Mouse (Mus musculus) adrenal gland, adult 10 weeks (tissue): ENCODE measurements around the gene Edn2. TPM values are rescaled to one million over a fixed set of nuclear protein-coding genes. Genes with fewer than 3 reads are reported as not detected.

Source experiments
- polyA plus RNA-seq: library from polyadenylated mRNA; stranded (reverse); fragments of 350-450 nt; fragmentation: Illumina TruSeq; extraction: RNeasy Lipid Tissue Mini Kit (QIAGEN cat#74804); gene quantifications from one replicate; pipeline ENCODE4 v1.2.3, GENCODE M21; 2014; ENCODE audit warnings: low read depth, low replicate concordance

Edn2 gene
- not detected for polyA plus RNA-seq

DNA sequence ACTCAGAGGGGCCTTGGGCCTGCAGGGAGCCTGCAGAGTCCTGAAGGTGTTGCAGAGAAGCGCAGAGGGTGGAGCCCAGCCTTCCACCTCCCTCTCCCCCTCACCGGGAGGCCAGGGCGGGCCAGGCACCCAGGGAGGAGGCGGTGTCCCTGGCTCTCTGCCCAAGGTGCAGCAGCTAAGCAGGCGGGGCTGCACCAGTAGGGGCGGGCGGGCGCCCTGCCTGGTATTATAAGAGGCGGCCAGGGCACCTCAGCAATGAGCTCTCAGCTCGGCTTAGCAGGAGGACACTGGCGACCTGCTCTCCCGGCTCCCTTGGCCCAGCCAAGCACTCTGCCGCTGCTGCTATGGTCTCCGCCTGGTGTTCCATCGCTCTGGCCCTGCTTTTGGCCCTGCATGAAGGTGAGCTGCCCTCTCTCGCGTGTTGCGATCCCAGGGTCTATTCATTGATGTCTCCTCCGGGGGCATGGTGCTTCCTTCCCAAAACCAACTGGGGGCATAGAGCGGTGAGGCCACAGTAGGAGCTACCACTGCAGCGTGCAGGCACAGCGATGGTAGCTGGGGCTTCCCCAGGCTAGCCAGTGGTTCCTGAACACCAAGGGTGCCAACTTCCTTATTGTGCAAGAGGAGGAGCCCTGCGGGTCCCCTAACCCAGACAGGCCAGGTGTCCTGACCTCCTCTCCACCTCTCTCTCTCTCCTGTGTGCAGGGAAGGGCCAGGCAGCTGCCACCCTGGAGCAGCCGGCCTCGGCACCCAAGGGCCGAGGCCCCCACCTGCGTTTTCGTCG is at the start of gene Edn2:
Gene Edn2 (plus strand): TSS at position 41 of the 784 bp plus-strand sequence.

Other genes with a start within 250 kb of the Edn2 start
- gene AL607142.1, start 96.2 kb upstream of the Edn2 start, polyA plus RNA-seq: not detected
- not detected for gene Foxo6, start 126.1 kb downstream of the Edn2 start, polyA plus RNA-seq
- 18.0 TPM for gene Scmh1, start 244.1 kb downstream of the Edn2 start, polyA plus RNA-seq